Mouse (Mus musculus): Measurements from ENCODE around the gene Msi2. TPM values are rescaled to one million over a fixed set of nuclear protein-coding genes. Genes with fewer than 3 reads are reported as not detected.

Msi2 gene
- total and polyA plus RNA-seq, 2 experiments: 6.4 to 10.8 TPM

GRCm38 (mm10) chr11:88502566-88502965, 215.7 kb downstream of the Msi2 start:
- TF ChIP-seq CTCF (IDR thresholded peaks at IDR 0.05; ENCODE audit: low read depth, low read length): no peak
- TF ChIP-seq POLR2A (IDR thresholded peaks at IDR 0.05; ENCODE audit: extremely low read depth, insufficient read depth, low read length): no peak
- Histone ChIP-seq H3K36me3 (ENCODE audit: control insufficient read depth, insufficient read depth, low read length) (no peaks in the 10 kb centered on the region), H3K27me3 (ENCODE audit: control insufficient read depth, insufficient read depth, low read length) (no peaks in the 10 kb centered on the region), H3K4me3 (ENCODE audit: insufficient read depth, low read depth, low read length) (no peak overlapping the region), H3K9ac (ENCODE audit: low read depth, low read length) (no peak overlapping the region), H3K4me1 (ENCODE audit: control insufficient read depth, insufficient read depth, low read length) (no peaks in the 10 kb centered on the region), H3K79me2 (ENCODE audit: control insufficient read depth, insufficient read depth, low read length) (peaks cover 3% of the 10 kb centered on the region; the same call in 1 of the 2 replicates), H3K27ac (replicated peaks; ENCODE audit: insufficient read depth, low read depth, low read length) (no peak overlapping the region)
- WGBS: 93% methylated on average over 6 of the region's 6 CpGs
- no peak for DNase-seq (ENCODE audit: extremely low read depth, low read depth, low spot score)

- Histone ChIP-seq H3K9ac (ENCODE audit: low read depth, low read length) (no peak overlapping the region), H3K4me3 (ENCODE audit: insufficient read depth, low read depth, low read length) (no peak overlapping the region), H3K36me3 (ENCODE audit: control insufficient read depth, insufficient read depth, low read length) (no peaks in the 10 kb centered on the region), H3K79me2 (ENCODE audit: control insufficient read depth, insufficient read depth, low read length) (peaks cover 3% of the 10 kb centered on the region; the same call in 1 of the 2 replicates), H3K4me1 (ENCODE audit: control insufficient read depth, insufficient read depth, low read length) (no peaks in the 10 kb centered on the region), H3K27me3 (ENCODE audit: control insufficient read depth, insufficient read depth, low read length) (no peaks in the 10 kb centered on the region), H3K27ac (replicated peaks; ENCODE audit: insufficient read depth, low read depth, low read length) (no peak overlapping the region)
- no peak for DNase-seq (ENCODE audit: extremely low read depth, low read depth, low spot score)
- 73% methylated on average over 7 of the region's 7 CpGs for WGBS
- no peak for TF ChIP-seq CTCF (IDR thresholded peaks at IDR 0.05; ENCODE audit: low read depth, low read length)
- no peak for TF ChIP-seq POLR2A (IDR thresholded peaks at IDR 0.05; ENCODE audit: extremely low read depth, insufficient read depth, low read length)
These were observed 219.8 kb downstream of the Msi2 start for GRCm38 (mm10) chr11:88498491-88498890.

- WGBS: 71% methylated on average over 5 of the region's 5 CpGs
- Histone ChIP-seq H3K9ac (ENCODE audit: low read depth, low read length) (no peak overlapping the region), H3K4me1 (ENCODE audit: control insufficient read depth, insufficient read depth, low read length) (no peaks in the 10 kb centered on the region), H3K36me3 (ENCODE audit: control insufficient read depth, insufficient read depth, low read length) (no peaks in the 10 kb centered on the region), H3K4me3 (ENCODE audit: insufficient read depth, low read depth, low read length) (no peak overlapping the region), H3K27me3 (ENCODE audit: control insufficient read depth, insufficient read depth, low read length) (no peaks in the 10 kb centered on the region), H3K79me2 (ENCODE audit: control insufficient read depth, insufficient read depth, low read length) (peaks cover 3% of the 10 kb centered on the region; the same call in 1 of the 2 replicates), H3K27ac (replicated peaks; ENCODE audit: insufficient read depth, low read depth, low read length) (no peak overlapping the region)
- DNase-seq (ENCODE audit: extremely low read depth, low read depth, low spot score): peak; percentile 23
- TF ChIP-seq POLR2A (IDR thresholded peaks at IDR 0.05; ENCODE audit: extremely low read depth, insufficient read depth, low read length) (no peak), CTCF (IDR thresholded peaks at IDR 0.05; ENCODE audit: low read depth, low read length) (no peak)
These were observed 221.9 kb downstream of the Msi2 start for GRCm38 (mm10) chr11:88496460-88496859.

- Histone ChIP-seq H3K27me3 (ENCODE audit: control insufficient read depth, insufficient read depth, low read length) (no peaks in the 10 kb centered on the region), H3K4me3 (ENCODE audit: insufficient read depth, low read depth, low read length) (no peak overlapping the region), H3K4me1 (ENCODE audit: control insufficient read depth, insufficient read depth, low read length) (no peaks in the 10 kb centered on the region), H3K79me2 (ENCODE audit: control insufficient read depth, insufficient read depth, low read length) (peaks cover 3% of the 10 kb centered on the region; the same call in 1 of the 2 replicates), H3K36me3 (ENCODE audit: control insufficient read depth, insufficient read depth, low read length) (no peaks in the 10 kb centered on the region), H3K27ac (replicated peaks; ENCODE audit: insufficient read depth, low read depth, low read length) (no peak overlapping the region), H3K9ac (ENCODE audit: low read depth, low read length) (no peak overlapping the region)
- DNase-seq (ENCODE audit: extremely low read depth, low read depth, low spot score): no peak
- no peak for TF ChIP-seq POLR2A (IDR thresholded peaks at IDR 0.05; ENCODE audit: extremely low read depth, insufficient read depth, low read length)
- TF ChIP-seq CTCF (IDR thresholded peaks at IDR 0.05; ENCODE audit: low read depth, low read length): no peak
- 89% methylated on average over 5 of the region's 5 CpGs for WGBS
These were observed 222.6 kb downstream of the Msi2 start for GRCm38 (mm10) chr11:88495759-88496158.

GRCm38 (mm10) chr11:88495018-88495417, 223.3 kb downstream of the Msi2 start:
- Histone ChIP-seq H3K79me2 (ENCODE audit: control insufficient read depth, insufficient read depth, low read length) (no peaks in the 10 kb centered on the region), H3K27ac (replicated peaks; ENCODE audit: insufficient read depth, low read depth, low read length) (no peak overlapping the region), H3K4me3 (ENCODE audit: insufficient read depth, low read depth, low read length) (no peak overlapping the region), H3K4me1 (ENCODE audit: control insufficient read depth, insufficient read depth, low read length) (no peaks in the 10 kb centered on the region), H3K27me3 (ENCODE audit: control insufficient read depth, insufficient read depth, low read length) (no peaks in the 10 kb centered on the region), H3K9ac (ENCODE audit: low read depth, low read length) (no peak overlapping the region), H3K36me3 (ENCODE audit: control insufficient read depth, insufficient read depth, low read length) (no peaks in the 10 kb centered on the region)
- DNase-seq (ENCODE audit: extremely low read depth, low read depth, low spot score): no peak
- TF ChIP-seq CTCF (IDR thresholded peaks at IDR 0.05; ENCODE audit: low read depth, low read length) (no peak), POLR2A (IDR thresholded peaks at IDR 0.05; ENCODE audit: extremely low read depth, insufficient read depth, low read length) (no peak)
- WGBS: 91% methylated on average over 3 of the region's 3 CpGs

GRCm38 (mm10) chr11:88493795-88494559, 224.3 kb downstream of the Msi2 start:
- Histone ChIP-seq H3K27ac (replicated peaks; ENCODE audit: insufficient read depth, low read depth, low read length) (no peak overlapping the region), H3K4me1 (ENCODE audit: control insufficient read depth, insufficient read depth, low read length) (no peaks in the 10 kb centered on the region), H3K36me3 (ENCODE audit: control insufficient read depth, insufficient read depth, low read length) (no peaks in the 10 kb centered on the region), H3K79me2 (ENCODE audit: control insufficient read depth, insufficient read depth, low read length) (no peaks in the 10 kb centered on the region), H3K4me3 (ENCODE audit: insufficient read depth, low read depth, low read length) (no peak overlapping the region), H3K27me3 (ENCODE audit: control insufficient read depth, insufficient read depth, low read length) (no peaks in the 10 kb centered on the region), H3K9ac (ENCODE audit: low read depth, low read length) (no peak overlapping the region)
- 94% methylated on average over 18 of the region's 18 CpGs for WGBS
- TF ChIP-seq POLR2A (IDR thresholded peaks at IDR 0.05; ENCODE audit: extremely low read depth, insufficient read depth, low read length) (no peak), CTCF (IDR thresholded peaks at IDR 0.05; ENCODE audit: low read depth, low read length) (no peak)
- DNase-seq (ENCODE audit: extremely low read depth, low read depth, low spot score): no peak
